Mouse (Mus musculus) MEL-GATA-1-ER (cell line): Measurements from ENCODE around the gene Myh2.

ENCODE experiments used
- DNase-seq: peaks from one replicate; pipeline ENCODE4 v3.0.0-alpha.2; 2012; ENCODE audit warnings: low read depth; ENCODE audit errors: extremely low read depth

The Myh2 gene

DNA sequence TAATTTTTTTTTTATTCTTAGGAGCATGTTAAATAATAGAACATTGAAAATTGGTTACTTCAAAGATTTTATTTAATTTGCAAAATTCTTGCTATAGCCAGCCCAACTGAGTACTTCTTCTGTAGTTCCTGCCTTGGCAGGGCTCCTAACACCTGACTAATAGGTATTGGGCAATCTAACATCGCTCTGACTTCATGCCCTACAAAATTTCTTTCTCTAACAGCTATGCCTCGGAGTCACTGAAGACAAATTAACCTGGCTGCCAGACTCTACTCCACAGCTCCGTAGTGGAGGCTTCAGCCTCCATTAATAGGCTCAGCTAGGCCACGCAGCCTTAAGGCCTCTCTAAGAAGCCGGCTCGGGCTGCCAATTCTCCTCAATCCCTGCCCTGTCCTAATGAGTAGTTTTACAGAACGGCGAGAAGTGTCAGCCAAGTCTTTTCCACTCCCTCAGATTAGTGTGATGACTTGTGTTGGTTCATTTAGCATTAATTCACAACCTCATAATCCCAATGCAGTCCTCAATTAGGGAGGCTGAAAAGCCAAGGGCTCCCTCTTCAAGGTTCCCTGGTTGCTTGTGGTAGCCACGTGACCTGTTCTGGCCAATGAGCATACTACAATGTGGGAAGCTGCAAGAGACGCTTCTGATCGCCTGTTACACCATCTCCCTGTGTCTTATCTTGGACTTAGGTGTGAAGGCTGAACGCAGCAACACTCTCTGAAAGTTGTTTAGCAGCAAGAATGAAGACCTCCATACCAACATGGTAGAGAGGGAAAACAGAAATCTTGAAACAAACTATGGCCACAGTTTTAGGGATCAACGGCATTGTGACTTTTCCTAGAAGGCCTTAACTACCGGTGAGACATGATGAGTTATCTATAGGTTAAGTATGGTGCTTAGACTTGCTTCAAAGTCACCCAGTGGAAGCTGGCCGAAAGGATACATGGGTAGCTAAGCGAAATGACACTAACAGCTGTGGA lies 18.9 kb upstream of the Myh2 start:
- no peak for DNase-seq

DNA sequence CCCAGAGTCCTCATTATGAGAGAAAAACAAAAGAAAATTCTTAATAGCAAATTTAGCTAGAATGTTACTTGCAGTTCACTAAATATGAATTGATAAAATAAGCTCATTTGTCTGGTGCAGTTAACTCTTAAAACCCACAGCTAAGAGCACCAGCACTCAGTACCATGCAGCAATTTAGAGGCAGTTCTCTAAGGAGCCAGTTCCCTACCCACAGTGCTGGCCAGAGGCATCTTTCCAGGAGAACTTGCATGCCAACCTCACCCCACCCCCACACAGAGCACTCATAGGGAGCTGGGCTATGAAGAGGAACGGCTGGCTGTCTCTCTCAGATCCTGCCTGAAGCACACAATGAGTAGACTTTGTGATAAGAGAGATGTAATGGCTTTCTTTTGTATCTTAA lies 17.7 kb upstream of the Myh2 start:
- no peak for DNase-seq

- no peak for DNase-seq
Observed at GRCm38 (mm10) chr11:67153843-67154242, 17.0 kb upstream of the Myh2 start.

- no peak for DNase-seq
Observed at GRCm38 (mm10) chr11:67155650-67156049, 15.2 kb upstream of the Myh2 start.

DNA sequence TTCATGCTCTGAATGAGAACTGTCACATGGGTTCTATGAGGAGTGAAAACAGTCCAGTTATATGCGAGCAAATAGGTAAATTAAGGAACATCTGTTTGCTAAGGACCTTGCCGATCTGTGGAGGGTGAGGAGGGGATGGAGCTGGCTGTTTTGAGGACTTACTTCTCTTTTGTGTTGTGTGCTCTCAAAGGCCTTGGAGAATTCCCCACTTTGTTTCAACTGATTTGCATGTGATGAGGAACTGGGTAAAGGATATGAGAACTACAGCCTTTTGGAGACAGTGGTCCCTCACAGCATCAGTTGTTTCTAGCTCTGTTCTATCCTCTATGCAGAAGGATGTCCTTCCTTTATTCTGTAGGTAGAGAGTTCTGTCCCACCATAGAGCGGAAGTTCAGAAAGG lies 10.7 kb upstream of the Myh2 start:
- DNase-seq: no peak

GRCm38 (mm10) chr11:67163701-67164100 lies 7.1 kb upstream of the Myh2 start:
- DNase-seq: no peak

DNA sequence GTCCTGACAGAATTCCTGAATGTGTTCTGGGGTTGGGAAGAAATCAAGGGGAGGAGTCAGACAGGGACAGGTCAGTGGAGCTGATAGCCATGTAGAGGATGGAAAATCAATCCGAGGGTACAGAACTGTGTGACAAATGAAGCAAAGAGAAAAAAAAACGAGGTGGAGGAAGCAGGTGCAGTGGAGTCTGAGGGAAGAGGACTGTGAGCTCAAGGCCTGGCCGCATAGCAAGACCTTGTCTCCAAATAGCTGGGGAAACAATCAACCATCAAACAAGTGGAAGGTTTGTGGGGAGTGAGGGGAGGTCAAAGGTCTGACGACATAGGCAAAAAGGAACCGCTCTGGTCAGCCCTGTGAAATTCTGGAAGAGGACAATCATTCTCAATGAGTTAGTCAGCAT lies 6.0 kb upstream of the Myh2 start:
- DNase-seq: no peak

- DNase-seq: no peak
Observed at GRCm38 (mm10) chr11:67169301-67169700, 1.5 kb upstream of the Myh2 start.

DNA sequence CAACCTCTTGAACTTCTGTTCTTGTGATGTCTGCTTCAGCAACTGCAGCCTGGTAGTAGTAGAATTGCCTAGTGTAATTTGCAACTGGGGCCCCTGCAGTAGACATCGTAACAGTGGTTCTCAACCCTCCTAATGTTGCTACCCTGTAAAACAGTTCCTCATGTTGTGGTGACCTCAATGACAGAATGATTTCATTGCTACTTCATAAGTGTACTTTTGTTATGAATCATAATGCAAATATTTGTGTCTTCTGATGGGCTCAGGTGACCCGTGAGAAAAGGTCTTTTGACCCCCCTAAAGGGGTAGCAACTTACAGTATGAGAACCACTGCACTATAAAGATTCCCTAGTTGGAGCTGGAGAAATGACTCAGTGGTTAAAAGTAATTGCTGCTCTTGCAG lies 1.6 kb downstream of the Myh2 start:
- no peak for DNase-seq

GRCm38 (mm10) chr11:67176376-67176775 lies 5.5 kb downstream of the Myh2 start:
- DNase-seq: no peak

DNA sequence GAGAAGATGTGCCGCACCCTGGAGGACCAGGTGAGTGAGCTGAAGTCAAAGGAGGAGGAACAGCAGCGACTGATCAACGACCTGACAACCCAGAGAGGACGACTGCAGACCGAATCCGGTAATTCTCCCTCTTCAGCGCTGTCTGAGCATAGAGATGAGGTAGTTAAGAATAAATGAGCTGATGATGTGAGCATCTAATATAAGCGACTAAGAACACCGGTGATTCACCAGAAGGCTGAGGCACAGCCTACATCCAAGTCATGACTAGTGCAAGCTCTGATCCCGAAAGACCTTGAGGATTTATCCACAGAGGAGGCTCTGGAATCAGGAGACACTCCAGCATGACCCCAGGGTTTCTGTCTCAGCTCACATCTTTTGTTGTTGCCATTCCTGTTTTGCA lies 19.5 kb downstream of the Myh2 start:
- no peak for DNase-seq

DNA sequence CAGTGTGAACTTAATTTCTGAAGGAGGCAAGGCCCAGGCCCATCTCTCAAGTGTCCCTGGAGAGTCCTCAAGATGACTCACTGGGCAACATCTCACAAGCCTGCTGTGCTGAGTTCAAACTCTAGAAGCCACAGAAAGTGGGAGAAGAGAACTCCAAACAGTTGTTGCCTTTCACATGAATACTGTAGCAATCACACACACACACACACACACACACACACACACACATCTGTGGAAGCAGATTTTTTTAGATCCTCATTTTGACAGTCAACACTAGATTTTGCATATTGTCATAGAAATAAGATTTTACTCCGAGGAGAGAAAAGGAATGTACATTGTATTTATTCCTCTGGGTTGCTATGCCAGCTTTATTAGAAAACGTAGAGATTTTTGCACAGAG lies 20.0 kb downstream of the Myh2 start:
- no peak for DNase-seq

DNA sequence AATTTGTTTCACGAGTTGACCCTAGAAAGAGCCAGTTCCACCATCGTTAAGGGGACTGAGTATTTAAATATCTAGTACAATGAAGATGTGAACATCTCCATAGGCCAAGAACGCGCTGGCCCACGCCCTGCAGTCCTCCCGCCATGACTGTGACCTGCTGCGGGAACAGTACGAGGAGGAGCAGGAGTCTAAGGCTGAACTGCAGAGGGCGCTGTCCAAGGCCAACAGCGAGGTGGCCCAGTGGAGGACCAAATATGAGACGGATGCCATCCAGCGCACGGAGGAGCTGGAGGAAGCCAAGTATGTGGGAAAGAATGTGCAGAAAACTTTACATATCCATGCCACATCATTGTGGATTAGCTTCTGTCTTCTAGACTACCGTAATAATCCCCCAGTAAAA lies 20.7 kb downstream of the Myh2 start:
- no peak for DNase-seq

DNA sequence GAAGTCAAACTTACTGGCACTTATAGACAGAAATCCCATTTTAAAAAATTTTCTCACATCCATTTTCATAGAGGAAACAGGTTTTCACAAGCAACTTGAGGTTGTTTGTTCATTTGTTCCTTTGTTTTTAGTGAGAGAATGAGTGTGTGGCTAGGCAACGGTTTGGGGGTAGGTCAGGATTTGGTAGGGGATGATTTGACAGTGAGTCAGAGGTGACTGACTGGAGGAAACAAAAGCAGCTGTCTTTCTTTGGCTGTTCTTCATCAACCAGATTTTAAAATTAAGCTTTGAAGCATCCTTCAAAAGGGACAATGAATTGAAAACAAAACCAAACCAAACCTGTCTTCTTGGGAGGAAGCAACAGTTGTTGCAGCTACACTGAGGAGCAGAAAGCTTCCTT lies 28.5 kb downstream of the Myh2 start:
- no peak for DNase-seq

GRCm38 (mm10) chr11:67199752-67200151 lies 28.9 kb downstream of the Myh2 start, which contains the start of gene Myh1:
Myh1 (plus strand) TSS chr11:67200052.
- no peak for DNase-seq

- DNase-seq: no peak
Observed at GRCm38 (mm10) chr11:67204766-67205165, 33.9 kb downstream of the Myh2 start.

DNA sequence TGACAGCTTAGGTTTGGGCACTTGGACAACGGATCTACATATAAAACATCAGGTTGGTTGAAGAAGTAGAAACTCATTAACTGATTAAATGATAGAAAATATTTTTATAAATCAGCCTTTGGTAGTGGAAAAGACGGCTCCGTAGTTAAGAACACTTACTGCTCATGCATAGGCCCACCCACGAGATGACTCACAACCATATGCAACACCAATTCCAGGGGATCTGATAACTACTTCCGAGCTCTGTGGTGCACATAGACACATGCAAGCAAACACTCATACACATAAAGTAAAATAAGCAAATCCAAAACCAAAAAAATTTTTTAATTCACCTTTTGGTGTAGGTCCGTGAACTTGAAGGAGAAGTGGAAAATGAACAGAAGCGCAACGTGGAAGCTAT lies 51.0 kb downstream of the Myh2 start:
- DNase-seq: no peak

- DNase-seq: no peak
Observed at GRCm38 (mm10) chr11:67224466-67224865, 53.6 kb downstream of the Myh2 start.

DNA sequence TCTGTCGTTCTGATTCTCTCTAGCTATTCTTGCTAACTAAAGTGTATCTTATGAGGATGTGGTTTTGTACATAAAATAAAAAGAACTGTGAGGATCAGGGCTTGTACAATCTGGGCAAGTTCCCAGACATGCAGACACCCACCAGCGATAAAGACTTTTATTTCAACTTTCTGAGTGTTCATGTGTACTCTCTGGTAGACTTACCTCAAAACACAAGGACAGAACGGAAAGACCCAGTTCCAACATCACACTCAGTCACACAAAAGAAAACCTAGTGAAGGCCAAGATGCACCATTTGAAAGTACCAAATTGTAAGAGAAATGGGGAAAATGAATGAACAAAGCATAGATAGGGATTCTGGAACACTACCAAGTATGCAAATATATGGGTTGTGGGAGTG lies 57.9 kb downstream of the Myh2 start:
- no peak for DNase-seq

DNA sequence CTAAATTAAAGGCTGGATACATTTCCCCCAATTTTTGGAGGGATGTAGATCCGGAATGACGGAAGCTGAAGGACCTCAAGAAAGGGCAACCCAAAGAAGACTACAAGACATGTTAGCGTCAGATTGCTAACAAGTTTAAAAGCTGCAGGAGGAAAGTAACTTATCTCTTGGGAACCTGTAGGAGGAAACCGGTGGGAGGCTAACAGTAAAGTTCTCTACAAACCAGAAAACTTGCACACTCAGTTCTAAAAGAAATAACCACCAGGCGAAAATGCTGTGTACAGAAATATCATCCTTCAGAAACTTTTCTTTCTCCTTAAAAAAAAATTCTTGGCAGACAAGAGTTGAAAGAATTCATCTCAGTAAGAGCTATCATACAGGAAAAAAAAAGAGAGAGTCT lies 58.3 kb downstream of the Myh2 start:
- DNase-seq: no peak

DNA sequence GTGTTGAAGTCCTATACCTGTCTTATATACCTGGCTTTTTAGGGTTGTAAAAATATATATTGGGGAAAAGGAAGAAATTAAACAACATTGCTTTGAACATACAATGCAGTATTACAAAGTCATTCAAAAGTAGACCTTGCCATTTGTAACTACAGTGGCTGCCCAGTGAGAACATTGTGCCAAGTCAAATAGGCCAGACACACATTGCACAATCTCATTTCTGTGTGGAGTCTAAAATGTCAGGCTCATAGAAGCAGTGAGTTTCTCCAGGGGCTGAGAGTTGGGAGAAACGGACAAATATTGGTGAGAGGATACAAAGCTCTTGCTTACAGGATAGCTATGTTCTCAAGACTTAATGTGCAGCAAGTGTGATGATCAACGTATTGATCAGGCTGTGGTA lies 59.1 kb downstream of the Myh2 start:
- DNase-seq: no peak

- DNase-seq: no peak
Observed at GRCm38 (mm10) chr11:67235639-67236358, 65.0 kb downstream of the Myh2 start.

GRCm38 (mm10) chr11:67236799-67237198 lies 66.0 kb downstream of the Myh2 start:
- DNase-seq: no peak
